Mouse (Mus musculus) spleen, postnatal 4 days (tissue): ENCODE results near the gene Cux2.

Experiments used
- DNase-seq, 2 experiments: peaks; one replicate each; pipeline ENCODE4 v3.0.0; 2022; ENCODE audit warnings: low spot score in 2 of 2

Gene Cux2

DNA sequence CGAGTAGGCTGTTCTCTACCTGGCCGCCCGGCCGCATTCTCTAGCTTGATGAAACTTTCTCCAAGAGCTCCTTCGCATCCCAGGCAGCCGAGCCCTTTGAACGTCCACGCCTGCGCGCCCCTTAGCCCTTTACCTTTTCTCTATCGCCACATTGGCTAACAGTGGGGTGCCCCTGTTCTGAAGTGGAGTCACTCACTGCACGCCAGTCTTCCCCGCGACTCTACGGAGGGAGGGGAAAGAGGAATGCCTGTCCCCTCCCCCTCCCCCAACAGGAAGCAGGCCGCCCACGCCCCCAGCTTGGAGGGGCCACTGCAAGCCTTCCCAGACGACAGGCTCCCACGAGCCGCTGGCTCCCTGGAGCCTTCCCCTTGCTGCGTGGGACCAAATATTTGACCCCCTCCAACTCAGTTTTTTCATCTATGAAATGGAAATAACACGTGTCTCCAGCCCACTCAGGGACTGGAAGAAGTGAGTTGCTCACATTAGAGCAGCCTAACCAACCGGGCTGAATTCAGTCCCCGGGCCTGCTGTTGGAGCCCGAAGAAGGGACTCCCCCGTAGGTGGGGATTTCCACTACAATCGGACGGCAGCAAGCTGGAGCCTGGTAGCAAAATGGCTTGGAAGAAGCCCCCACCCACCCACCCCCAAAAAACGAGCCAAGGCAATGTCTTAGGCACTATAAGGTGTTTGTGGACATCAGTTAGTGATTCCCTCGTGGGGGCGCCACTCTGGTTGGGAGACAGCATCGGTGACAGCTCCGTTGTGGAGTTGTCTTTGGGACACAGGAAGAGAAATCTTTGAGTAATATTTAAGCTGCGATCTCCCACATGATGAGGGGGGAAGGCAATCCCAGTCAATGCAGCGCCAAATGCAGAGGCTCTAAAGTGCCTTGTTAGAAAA is 212.2 kb downstream of the Cux2 start, which contains the start of gene Sh2b3:
Gene Sh2b3 (minus strand): TSS at position 206 of the 900 bp plus-strand sequence.
- no peak for DNase-seq

GRCm38 (mm10) chr5:121836692-121837415 is 213.0 kb downstream of the Cux2 start:
- DNase-seq, result peak; percentile 95 to 97

DNA sequence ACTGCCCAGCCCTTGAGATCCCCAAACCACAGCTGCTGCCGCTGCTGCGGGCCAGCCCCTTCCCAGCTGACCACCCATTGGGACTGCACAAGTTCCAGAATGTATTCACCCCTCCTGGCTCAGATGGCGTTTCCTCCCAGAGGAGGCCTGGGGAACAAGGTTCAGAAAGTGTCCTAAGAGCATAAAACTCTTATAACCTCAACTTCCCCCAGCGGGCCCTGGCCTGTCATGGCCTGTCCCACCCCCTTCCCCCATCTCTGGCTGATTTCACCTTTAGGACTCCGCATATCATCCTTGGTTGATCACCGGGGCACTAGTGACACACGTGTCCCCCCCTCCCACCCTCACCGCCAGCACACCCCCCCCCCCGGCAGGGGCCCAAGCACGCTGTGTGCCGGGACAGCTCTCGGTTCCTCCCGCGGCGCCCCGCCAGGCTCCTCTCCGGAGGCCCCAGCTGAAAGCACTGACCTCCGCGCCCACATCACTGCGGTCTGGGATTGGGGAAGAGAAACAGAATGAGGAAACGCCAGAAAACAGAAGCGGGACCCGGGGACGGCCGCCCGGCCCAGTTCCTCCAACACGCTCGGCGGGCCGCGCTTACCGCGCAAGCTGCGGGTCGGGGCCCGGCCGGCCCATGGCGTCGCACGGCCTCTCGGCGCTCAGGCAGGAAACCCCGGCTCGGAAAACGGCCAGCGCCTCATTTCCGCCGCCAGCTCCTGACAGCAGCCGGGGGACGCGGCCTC is 213.8 kb downstream of the Cux2 start:
- DNase-seq, result peak; percentile 83 to 91

- no peak for DNase-seq
Observed at GRCm38 (mm10) chr5:121834991-121835747, 214.7 kb downstream of the Cux2 start.

- no peak for DNase-seq
Observed at GRCm38 (mm10) chr5:121834241-121834606, 215.7 kb downstream of the Cux2 start.

DNA sequence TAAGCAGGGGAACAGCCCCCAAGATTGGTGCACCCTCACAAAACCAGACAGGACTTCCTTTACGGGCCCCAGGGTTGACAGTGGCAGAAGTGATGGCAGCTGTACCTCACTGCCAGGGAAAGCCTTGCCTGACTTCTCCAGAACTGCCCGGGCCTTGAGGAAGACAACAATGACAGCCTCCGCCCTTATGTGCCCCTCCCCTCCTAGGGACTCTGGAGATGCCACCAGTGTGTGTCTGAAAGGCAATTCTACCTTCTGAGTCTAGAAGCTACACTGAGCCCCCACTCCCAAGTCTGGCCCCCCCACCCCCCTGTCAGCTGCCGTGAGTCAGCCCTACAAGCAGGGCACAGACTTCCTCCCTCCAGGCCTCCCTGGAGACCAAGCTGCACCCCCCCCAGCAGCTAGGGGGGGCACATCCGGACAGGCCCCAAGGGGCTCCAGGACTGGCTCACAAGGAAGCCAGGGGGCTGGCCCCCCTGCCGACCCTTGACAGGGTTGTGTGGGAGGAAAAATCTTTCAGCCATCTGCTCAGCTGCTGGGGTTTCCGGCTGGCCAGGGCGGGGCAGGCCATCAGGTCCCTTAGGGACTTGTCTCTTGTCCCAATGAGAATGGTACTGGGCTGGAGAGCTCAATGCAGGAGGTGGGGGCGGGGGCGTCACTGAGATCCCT is 216.2 kb downstream of the Cux2 start:
- DNase-seq, result peak; percentile 83 to 87

DNA sequence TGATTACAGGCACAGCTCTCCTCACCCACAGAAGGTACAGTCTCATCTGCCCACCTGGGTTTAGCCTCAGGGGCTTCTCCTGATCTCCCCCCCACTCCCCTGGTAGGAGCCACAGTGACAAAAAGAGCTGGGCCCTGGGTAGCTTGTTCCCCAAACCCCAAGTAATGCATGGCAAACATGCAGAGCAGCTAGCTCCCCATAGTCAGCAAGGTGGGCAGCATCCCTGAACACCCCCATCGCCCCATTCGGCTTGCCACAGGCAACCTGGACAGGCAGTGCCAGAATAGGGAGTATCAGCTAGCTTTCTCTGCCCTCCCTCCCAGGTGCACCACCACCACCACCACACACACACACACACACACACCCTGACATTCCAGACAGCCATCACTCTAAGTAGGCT is 216.7 kb downstream of the Cux2 start:
- DNase-seq, result no peak

DNA sequence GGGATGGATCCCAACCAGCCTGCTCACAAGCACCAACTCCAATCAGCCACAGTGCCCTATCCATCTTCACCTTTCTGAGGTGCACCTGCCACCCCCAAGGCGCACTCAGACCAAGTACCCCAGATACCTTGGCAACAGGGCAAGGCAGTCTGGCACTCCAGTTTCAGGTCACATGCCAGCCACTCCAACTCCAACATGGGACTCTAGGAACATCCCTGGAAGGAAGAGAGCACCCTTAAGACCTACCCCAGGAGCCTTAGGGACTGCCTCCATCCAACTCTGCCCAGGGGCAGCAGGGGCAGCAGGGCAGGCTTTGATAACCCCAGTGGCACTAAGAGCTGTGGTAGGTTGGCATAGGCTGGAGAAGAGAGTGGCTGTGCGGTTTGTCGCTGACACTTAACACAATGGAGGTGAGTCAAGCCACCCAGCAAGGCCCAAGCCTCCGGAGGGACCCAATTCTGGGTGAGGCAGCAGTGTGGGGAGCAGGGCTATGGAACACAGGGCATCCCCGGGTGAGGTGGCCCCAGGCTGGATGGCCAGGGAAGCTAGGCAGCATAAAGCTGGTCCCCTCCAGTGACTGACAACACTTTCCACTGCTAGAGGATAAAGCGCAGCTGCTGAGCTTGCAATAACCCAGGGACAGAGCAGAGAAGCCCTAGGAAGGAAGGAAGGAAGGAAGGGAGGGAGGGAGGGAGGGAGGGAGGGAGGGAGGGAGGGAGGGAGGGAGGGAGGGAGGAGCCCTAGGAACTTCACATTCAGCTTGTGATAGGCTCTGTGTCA is 217.3 kb downstream of the Cux2 start:
- no peak for DNase-seq

- no peak for DNase-seq
Observed at GRCm38 (mm10) chr5:121831002-121831601, 218.8 kb downstream of the Cux2 start.

DNA sequence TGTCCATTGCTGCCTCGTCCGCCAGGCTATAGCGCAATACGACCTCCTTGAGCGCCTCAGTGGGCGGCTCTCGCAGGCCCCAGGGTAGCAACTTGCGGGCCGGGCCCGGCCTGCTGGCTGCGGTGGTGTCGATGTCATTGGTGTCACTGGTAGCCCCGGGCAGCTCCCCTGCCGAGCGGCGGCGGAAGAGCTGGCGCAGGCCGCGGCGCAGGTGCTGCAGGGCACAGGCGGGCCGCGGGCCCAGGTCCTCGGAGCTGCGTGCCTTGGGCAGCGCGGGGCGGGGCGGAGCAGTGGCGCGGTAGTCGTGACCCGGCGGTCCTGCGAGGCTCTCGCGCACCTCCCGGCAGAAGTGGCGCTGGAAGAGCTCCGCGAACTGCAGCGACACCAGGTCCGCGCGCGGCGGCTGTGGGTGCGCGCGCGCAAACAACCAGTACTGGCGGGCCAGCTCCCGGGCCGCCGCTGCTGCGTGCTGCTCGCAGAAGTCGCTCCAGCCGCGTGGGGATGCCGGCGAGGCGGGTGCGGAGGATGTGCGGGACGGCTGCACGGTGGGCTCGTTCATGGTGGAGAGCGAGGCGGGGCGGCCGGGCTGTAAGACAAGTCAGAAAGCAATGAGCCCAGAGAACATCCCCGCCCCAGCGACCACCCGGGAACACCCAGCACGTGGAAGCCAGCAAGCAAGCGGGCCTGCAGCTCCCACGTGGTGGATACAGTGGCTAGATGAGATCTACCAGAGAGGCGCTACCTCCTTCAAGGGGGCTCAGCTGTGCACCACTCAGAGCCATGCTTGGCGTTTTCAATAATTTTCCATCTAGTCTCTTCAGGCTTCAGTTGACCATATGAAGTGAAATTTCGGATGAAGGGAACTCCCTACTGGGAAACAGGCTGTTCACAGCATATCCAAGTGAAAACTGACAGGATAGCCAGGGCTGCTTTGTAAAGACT is 221.1 kb downstream of the Cux2 start:
- DNase-seq, result no peak

GRCm38 (mm10) chr5:121827876-121828275 is 222.0 kb downstream of the Cux2 start:
- DNase-seq, result no peak

GRCm38 (mm10) chr5:121825606-121826005 is 224.3 kb downstream of the Cux2 start:
- DNase-seq, result no peak

DNA sequence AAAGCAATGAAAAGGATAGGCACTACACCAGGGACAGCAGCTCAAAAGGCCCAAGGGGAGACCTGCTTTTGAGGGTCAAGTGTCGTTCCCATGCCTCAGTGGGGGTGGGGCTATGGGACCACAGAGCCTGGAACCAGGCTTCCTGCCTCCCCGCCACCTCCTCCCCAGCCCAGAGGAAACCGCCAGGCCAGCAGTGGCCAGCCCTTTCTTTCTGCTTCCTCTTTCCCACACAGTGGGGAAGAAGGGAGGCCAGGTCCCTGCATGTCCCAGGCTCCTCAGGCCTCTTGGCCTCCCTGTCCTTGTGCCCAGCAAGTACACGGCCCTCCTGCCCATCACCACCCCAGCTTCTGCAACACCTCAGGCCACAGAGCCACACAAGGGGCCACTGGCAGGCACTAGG is 225.8 kb downstream of the Cux2 start:
- DNase-seq, result peak in 1 of 2 experiments; percentile 70

DNA sequence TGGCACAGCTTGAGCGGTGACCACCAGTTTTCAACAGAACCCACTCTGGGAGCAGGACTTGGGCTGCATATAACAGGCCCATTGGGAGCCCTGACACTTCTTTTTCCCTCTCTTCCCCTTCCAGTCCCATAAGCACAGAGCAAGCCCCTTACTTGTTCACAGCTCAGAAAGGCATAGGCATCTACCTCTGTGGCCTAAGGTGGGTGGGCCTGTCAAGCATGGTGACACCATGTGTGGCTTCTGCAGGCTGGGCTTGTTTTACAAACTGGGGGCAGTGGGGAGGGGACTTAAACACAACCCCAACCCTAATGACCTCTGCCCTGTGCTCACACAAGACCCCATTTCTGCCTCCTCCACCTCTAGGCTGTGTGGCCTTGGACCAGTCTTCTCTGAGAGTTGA is 226.2 kb downstream of the Cux2 start:
- DNase-seq, result peak in 1 of 2 experiments; percentile 59

GRCm38 (mm10) chr5:121822786-121823505 is 227.0 kb downstream of the Cux2 start:
- peak in 1 of 2 experiments; percentile 59 for DNase-seq

GRCm38 (mm10) chr5:121821552-121821951 is 228.3 kb downstream of the Cux2 start:
- DNase-seq, result no peak

DNA sequence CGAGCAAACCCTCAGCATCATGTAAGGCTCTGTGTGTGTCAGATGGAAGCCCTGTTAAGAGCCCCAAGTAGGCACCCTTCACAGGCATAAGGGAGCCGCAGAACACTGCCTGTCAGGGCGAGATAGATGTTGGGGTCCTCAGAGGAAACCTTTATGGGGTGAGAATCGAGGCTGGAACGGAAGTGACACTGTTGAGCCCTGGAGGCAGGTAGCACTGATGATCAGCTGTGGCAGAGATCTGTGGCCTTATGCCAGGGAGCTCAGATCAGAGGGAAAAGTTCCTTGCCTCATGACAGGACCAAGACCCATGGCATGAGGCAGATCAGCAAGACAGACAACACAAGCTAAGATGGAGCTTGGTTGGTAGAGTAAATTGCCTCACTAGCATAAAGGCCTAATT is 228.8 kb downstream of the Cux2 start:
- no peak for DNase-seq

- no peak for DNase-seq
Observed at GRCm38 (mm10) chr5:121820657-121821056, 229.2 kb downstream of the Cux2 start.
